Mouse (Mus musculus) olfactory bulb, adult 2 months (tissue): ENCODE data around the gene Csrnp3. TPM values are rescaled to one million over a fixed set of nuclear protein-coding genes. Genes with fewer than 3 reads are reported as not detected.

ENCODE experiments used
- H3K27ac ChIP-seq: fragments of 200-500 bp; 2 replicates; pipeline ENCODE4 v1.5.1; 2012; ENCODE audit warnings: low read depth, low read length; ENCODE audit not compliant: insufficient read depth
- H3K4me1 ChIP-seq: fragments of 200-500 bp; 2 replicates; pipeline ENCODE4 v1.6.1; 2012; ENCODE audit warnings: low read length; ENCODE audit not compliant: control insufficient read depth, insufficient read depth
- H3K4me3 ChIP-seq: fragments of 200-500 bp; 2 replicates; pipeline ENCODE4 v1.5.1; 2012; ENCODE audit warnings: mild to moderate bottlenecking, low read depth, low read length, moderate library complexity; ENCODE audit not compliant: insufficient read depth
- CTCF ChIP-seq: fragments of 200-500 bp; IDR thresholded peaks from 2 replicates; pipeline ENCODE4 v1.5.1; 2012; ENCODE audit warnings: low read depth, mild to moderate bottlenecking, low read length, moderate library complexity; ENCODE audit not compliant: insufficient read depth
- POLR2A ChIP-seq: fragments of 200-500 bp; IDR thresholded peaks from 2 replicates; pipeline ENCODE4 v1.6.1; 2012; ENCODE audit warnings: mild to moderate bottlenecking, low read depth, low read length, moderate library complexity; ENCODE audit not compliant: insufficient read depth
- WGBS: fragments of 180-500 bp; shearing (Covaris S2); methylation state at CpG from one replicate; pipeline ENCODE4 v1.1.7; 2018; 5-methylcytosine and 5-hydroxymethylcytosine counted together
- polyA plus RNA-seq: library from polyadenylated mRNA; stranded (reverse); fragments of >200 nt; gene quantifications from 2 replicates; pipeline ENCODE4 v1.2.4, GENCODE M21; 2012; ENCODE audit warnings: low replicate concordance; ENCODE audit not compliant: missing spikeins, insufficient read depth, insufficient read length

Gene Csrnp3
- polyA plus RNA-seq, 1 experiment: not detected

GRCm38 (mm10) chr2:66041203-66041916 lies 195.8 kb downstream of the Csrnp3 start:
- Histone ChIP-seq H3K4me3 (peak overlapping the region; percentile 55), H3K27ac (peak overlapping the region; percentile 74; the same call in 1 of the 2 replicates), H3K4me1 (0 out of 2 replicates have a peak, but pooled peaks cover 4% of the 10 kb centered on the region)
- 29% methylated on average over 21 of the region's 21 CpGs for WGBS
- TF ChIP-seq POLR2A (no peak), CTCF (no peak)

DNA sequence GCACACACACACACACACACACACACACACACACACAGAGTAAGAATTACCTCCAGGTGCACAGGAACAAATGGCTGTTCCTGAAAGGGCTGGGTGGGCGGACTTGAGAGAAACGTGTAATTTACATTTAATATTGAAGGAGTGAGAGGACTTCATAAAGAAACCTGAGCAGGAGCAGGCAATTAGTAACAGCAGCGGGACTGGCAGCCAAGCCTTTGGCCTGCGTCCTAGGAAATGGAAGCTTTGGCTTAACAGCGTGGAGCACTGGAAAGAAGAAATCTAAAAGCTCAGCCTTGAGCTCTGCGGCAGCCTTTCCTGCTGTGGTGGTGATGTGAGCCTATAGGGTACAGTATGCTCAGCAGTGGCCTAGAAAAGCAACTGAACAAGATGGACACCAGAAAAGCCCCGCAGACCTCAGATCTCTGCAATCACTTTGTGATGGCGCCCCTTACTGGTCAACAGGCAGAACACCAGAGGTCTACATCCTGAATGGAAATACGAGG lies 196.4 kb downstream of the Csrnp3 start:
- TF ChIP-seq CTCF (peak; percentile 31; the same call in 1 of the 2 replicates), POLR2A (no peak)
- WGBS: 17% methylated on average over 9 of the region's 9 CpGs
- H3K4me3 ChIP-seq: peak overlapping the region; percentile 55

GRCm38 (mm10) chr2:66043441-66044404 lies 198.2 kb downstream of the Csrnp3 start:
- WGBS: 66% methylated on average over 17 of the region's 17 CpGs
- TF ChIP-seq POLR2A: no peak
- TF ChIP-seq CTCF: no peak
- H3K27ac ChIP-seq: no peak overlapping the region
- H3K4me1 ChIP-seq: 0 out of 2 replicates have a peak, but pooled peaks cover 4% of the 10 kb centered on the region
- H3K4me3 ChIP-seq: no peak overlapping the region

More for the DNA sequence above, 196.4 kb downstream of the Csrnp3 start:
- Histone ChIP-seq H3K27ac (peak overlapping the region; percentile 74), H3K4me1 (0 out of 2 replicates have a peak, but pooled peaks cover 4% of the 10 kb centered on the region)

GRCm38 (mm10) chr2:66044405-66045089 lies 199.0 kb downstream of the Csrnp3 start:
- TF ChIP-seq CTCF: no peak
- no peak for TF ChIP-seq POLR2A
- H3K4me3 ChIP-seq: no peak overlapping the region
- 81% methylated on average over 12 of the region's 12 CpGs for WGBS
- H3K4me1 ChIP-seq: 0 out of 2 replicates have a peak, but pooled peaks cover 4% of the 10 kb centered on the region
- no peak overlapping the region for H3K27ac ChIP-seq

DNA sequence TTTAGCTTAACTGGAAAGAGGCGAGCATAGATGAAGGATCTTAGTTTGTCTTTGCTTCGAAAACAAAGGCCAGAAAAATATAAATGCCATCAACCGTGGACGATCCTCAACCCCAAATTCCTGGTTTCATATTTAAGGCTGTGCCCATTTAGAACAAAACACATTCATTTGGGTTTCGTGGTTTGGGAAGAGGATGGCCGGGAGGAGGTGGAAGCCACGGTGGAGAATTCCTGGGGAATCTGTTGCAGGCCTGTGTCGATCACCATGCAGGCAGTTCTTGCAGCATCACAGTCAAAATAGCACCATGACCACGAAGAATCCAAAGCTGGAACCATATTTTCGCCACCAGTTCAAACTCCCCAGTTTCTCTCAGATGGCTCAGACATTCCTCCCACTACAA lies 217.7 kb downstream of the Csrnp3 start:
- no peak overlapping the region for H3K27ac ChIP-seq
- no peaks in the 10 kb centered on the region for H3K4me1 ChIP-seq
- WGBS: 86% methylated on average over 10 of the region's 10 CpGs
- no peak for TF ChIP-seq POLR2A
- no peak for TF ChIP-seq CTCF
- no peak overlapping the region for H3K4me3 ChIP-seq

GRCm38 (mm10) chr2:66069454-66069853 lies 223.9 kb downstream of the Csrnp3 start:
- no peak overlapping the region for H3K4me3 ChIP-seq
- no peak overlapping the region for H3K27ac ChIP-seq
- no peaks in the 10 kb centered on the region for H3K4me1 ChIP-seq
- TF ChIP-seq CTCF: no peak
- TF ChIP-seq POLR2A: no peak
- WGBS: 19% methylated on average over 6 of the region's 6 CpGs

GRCm38 (mm10) chr2:66080731-66081130 lies 235.2 kb downstream of the Csrnp3 start:
- Histone ChIP-seq H3K27ac (no peak overlapping the region), H3K4me1 (no peaks in the 10 kb centered on the region), H3K4me3 (no peak overlapping the region)
- TF ChIP-seq CTCF (no peak), POLR2A (no peak)
- WGBS: 94% methylated on average over 2 of the region's 2 CpGs

Other genes with a start within 250 kb of the Csrnp3 start
- gene Scn2a, start 225.0 kb upstream of the Csrnp3 start, polyA plus RNA-seq: 70.0 TPM in 1 of 2 replicates, not detected in the other